Mouse (Mus musculus): ENCODE measurements around the gene 4933415A04Rik. TPM values are rescaled to one million over a fixed set of nuclear protein-coding genes. Genes with fewer than 3 reads are reported as not detected.
A peak's percentile ranks its signal among the peaks of the same experiment; 100 is the strongest.

Gene 4933415A04Rik
- polyA plus RNA-seq, 1 experiment from 2014 or later = 4.2 TPM

DNA sequence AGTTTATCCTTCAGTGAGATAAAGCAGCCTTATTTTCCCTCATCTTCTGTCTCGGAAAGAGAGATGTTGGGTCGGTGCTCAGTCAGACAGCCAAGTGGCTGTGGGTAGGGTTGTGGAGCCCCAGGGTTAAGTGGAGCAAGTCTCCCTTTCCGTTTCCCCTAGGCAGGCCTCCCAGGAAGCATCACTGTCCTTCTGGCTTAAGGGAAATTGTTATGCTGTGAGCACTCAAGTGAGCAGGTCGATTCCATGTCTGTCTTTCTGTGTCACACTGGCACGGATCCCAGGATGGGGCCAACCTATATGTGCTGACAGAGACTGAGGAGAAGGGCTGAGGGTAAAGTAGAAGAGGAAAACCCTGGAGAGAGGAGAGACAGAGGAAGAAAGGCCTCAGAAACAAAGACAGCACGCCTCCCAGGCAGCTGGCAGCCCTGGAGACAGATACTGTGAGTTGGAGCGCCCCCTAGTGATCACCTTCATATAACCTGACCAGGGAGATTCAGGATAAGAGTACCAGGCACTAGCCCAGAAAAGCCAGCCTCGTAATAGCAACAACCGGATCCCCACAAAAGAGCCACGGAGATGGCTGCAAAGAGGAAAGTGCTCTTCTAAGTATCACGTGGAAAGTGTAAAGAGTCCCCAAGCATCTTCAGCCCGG, 26.1 kb downstream of the 4933415A04Rik start:
- peaks cover 16% of the 10 kb centered on the region for H3K4me1 ChIP-seq
- H3K27ac ChIP-seq = peak overlapping the region; percentile 56
- H3K4me2 ChIP-seq = no peak overlapping the region
- no peak overlapping the region for H3K4me3 ChIP-seq
- H3K36me3 ChIP-seq = no peaks in the 10 kb centered on the region
- H3K27me3 ChIP-seq = no peaks in the 10 kb centered on the region
- WGBS = 25% methylated on average over 12 of the region's 12 CpGs
- peak; percentile 34; the same call in 1 of the 2 replicates for ATAC-seq (ENCODE audit: insufficient number of reproducible peaks, insufficient read depth, low FRiP score, low TSS enrichment, low read depth)
- H3K9ac ChIP-seq = no peak overlapping the region
- H3K9me3 ChIP-seq = no peaks in the 10 kb centered on the region

DNA sequence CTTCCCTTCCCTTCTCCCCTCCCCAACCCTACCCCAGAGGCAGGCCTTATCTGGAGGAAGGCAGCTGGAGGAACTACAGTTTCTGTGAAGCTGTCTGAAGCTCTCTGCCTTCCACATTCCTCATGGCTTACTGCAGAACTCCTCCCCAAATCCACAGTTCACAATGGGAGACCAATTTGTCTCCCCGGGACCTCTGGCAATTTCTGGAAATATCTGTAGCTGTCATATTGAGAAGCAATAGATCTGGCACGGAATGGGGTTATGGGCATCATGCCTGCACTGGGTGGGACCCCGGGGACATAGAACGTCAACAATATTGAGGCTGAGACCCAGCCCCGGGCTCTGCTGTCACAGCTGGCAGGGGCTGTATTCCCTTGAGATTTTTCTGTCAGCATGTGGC, 31.1 kb downstream of the 4933415A04Rik start:
- no peak overlapping the region for H3K4me3 ChIP-seq
- no peaks in the 10 kb centered on the region for H3K9me3 ChIP-seq
- H3K9ac ChIP-seq = no peak overlapping the region
- no peaks in the 10 kb centered on the region for H3K27me3 ChIP-seq
- H3K27ac ChIP-seq = peak overlapping the region; percentile 5; the same call in 1 of the 2 replicates
- 44% methylated on average over 5 of the region's 5 CpGs for WGBS
- no peak overlapping the region for H3K4me2 ChIP-seq
- ATAC-seq (ENCODE audit: insufficient number of reproducible peaks, insufficient read depth, low FRiP score, low TSS enrichment, low read depth) = no peak
- H3K4me1 ChIP-seq = peaks cover 18% of the 10 kb centered on the region
- H3K36me3 ChIP-seq = no peaks in the 10 kb centered on the region

DNA sequence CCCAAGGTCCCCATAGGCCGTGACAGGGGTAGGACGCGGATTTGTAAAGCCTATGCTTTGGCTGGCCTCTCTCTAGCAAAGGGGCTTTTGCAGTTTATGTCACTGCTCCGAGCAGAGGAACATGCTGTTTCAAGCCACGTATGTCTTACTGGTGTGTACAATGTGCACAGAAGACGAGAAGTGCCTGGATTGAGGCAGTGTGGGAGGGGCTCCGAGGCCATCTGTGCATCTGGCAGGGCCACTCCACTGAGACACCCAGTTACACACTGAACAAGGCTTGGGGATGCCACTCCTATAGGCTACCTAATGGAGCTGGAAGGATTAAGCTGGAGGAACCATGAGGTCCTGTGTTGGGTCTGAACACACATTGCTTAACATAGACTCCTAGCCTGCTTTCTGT, 31.6 kb downstream of the 4933415A04Rik start:
- Histone ChIP-seq H3K4me2 (no peak overlapping the region), H3K4me1 (0 out of 2 replicates have a peak, but pooled peaks cover 13% of the 10 kb centered on the region), H3K9ac (no peak overlapping the region), H3K4me3 (no peak overlapping the region), H3K27me3 (no peaks in the 10 kb centered on the region), H3K9me3 (no peaks in the 10 kb centered on the region), H3K27ac (no peak overlapping the region), H3K36me3 (no peaks in the 10 kb centered on the region)
- 0 out of 2 replicates have a peak, but pooled peaks have one; percentile 18 for ATAC-seq (ENCODE audit: insufficient number of reproducible peaks, insufficient read depth, low FRiP score, low TSS enrichment, low read depth)
- 63% methylated on average over 7 of the region's 7 CpGs for WGBS

DNA sequence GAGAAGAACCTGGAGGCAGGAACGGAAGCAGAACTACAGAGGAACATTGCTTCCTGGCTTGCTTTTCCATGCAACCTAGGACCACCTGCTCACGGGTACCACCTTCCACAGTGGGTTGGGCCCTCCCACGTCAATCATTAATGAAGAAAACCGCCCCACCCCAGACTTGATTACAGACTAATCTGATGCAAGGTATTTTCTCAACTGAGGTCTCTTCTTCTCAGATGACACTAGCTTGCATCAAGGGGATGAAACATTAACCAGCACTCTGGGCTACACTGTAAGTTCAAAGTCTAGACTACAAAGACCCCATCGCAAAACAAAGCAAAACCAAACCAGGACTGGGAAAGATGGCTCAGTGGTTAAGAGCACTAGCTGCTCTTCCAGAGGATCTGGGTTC, 34.9 kb downstream of the 4933415A04Rik start:
- Histone ChIP-seq H3K4me2 (no peak overlapping the region), H3K36me3 (no peaks in the 10 kb centered on the region), H3K4me1 (peaks cover 23% of the 10 kb centered on the region), H3K27me3 (no peaks in the 10 kb centered on the region), H3K4me3 (no peak overlapping the region), H3K9me3 (no peaks in the 10 kb centered on the region), H3K9ac (no peak overlapping the region), H3K27ac (no peak overlapping the region)
- ATAC-seq (ENCODE audit: insufficient number of reproducible peaks, insufficient read depth, low FRiP score, low TSS enrichment, low read depth) = no peak
- WGBS = 74% methylated on average over 5 of the region's 5 CpGs

DNA sequence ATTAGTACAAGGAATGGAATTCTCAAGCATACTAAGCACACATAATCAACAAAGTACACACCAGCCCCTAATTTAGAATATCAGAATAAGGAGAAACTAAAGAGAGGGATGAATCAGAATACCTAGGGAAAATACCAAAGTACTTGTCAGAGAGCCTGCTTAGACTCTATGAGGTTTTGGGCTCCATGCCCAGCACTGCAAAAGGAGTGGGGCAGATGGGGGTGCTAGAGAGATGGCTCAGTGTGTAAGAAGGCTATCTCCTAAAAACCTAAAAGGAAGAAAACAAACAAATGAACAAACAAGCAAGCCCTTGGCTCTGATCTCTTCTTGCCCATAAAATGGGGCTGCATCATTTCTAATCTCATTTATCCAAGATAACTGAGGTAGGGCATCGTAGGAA, 37.5 kb downstream of the 4933415A04Rik start:
- no peaks in the 10 kb centered on the region for H3K9me3 ChIP-seq
- H3K27ac ChIP-seq = no peak overlapping the region
- no peak overlapping the region for H3K4me2 ChIP-seq
- peaks cover 17% of the 10 kb centered on the region for H3K4me1 ChIP-seq
- no peak overlapping the region for H3K9ac ChIP-seq
- no peak overlapping the region for H3K4me3 ChIP-seq
- H3K27me3 ChIP-seq = no peaks in the 10 kb centered on the region
- H3K36me3 ChIP-seq = no peaks in the 10 kb centered on the region
- 93% methylated on average over 1 of the region's 1 CpGs for WGBS
- no peak for ATAC-seq (ENCODE audit: insufficient number of reproducible peaks, insufficient read depth, low FRiP score, low TSS enrichment, low read depth)

DNA sequence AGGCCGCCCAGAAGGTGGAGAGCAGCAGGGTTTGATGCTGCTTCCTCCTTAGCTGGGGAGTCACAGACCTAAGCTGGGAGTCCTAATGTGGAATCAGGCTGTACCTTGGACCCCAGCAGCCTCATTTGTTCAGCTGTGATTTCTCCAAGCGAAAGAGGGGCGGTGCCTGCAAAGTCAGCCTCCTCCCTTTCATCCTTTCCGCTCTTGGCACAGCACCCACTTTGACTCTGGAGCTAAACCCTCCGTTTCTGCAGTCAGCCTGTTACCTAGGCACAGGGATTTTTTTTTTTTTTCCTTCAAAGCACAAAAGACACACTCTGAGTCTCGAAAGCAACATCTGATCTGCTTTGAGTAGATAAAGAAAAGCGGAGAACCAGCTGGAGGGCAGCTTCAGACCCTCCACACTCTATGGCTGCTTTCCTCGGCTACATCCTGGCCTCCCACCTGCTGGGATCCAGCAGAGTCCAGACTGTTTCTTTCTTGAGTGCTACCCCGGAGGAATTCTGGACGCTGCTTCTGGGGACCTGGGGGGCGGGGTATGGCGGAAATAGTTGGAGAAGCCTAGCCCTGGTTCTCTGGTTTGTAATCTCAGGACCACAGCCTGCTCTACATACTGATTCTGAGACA, 39.6 kb downstream of the 4933415A04Rik start:
- WGBS = 10% methylated on average over 12 of the region's 12 CpGs
- no peak for ATAC-seq (ENCODE audit: insufficient number of reproducible peaks, insufficient read depth, low FRiP score, low TSS enrichment, low read depth)
- peak overlapping the region; percentile 56 for H3K4me2 ChIP-seq
- H3K4me1 ChIP-seq = peaks cover 17% of the 10 kb centered on the region
- H3K27me3 ChIP-seq = no peaks in the 10 kb centered on the region
- H3K36me3 ChIP-seq = no peaks in the 10 kb centered on the region
- H3K27ac ChIP-seq = no peak overlapping the region; the same call in 1 of the 2 replicates
- no peaks in the 10 kb centered on the region for H3K9me3 ChIP-seq
- H3K9ac ChIP-seq = peak overlapping the region; percentile 32; the same call in 1 of the 2 replicates
- peak overlapping the region; percentile 25 for H3K4me3 ChIP-seq

DNA sequence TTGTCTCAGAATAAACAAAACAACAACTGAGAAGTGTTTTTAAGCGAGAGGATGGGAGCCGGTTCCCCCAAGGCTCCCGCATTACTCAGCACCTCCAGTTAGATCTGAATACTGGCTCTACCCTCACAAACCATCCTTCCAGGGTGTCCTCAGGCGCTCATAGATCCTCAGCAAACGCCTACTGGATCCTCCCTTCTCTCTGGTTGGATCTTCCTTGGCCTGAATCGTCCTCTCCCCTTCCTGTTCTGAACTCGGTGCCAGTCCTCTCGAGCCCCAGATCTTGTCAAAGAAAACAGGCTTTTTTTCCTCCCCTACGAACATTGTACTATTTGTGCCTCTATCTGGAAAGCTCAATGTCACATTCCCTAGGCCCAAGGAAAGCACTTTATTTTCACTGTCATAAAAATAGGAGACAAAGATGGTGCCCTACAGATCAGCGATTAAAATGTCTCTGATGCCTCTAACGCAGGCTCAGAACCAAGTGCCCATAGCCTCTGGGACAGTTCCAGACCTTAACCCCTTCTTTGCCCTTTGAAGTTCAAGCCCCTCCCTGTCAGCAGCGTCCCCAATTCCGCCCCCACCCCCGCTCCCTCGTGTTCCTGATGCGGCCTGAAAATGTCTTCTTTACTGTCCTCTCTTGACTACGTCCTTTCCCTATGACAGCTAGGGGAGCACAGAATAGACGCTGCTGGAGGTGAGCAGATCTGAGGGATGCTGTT, 40.2 kb downstream of the 4933415A04Rik start:
- Histone ChIP-seq H3K27me3 (no peaks in the 10 kb centered on the region), H3K9me3 (no peaks in the 10 kb centered on the region), H3K4me3 (peak overlapping the region; percentile 25; the same call in 1 of the 2 replicates), H3K36me3 (no peaks in the 10 kb centered on the region), H3K27ac (no peak overlapping the region; the same call in 1 of the 2 replicates), H3K4me1 (peaks cover 17% of the 10 kb centered on the region), H3K4me2 (peak overlapping the region; percentile 56), H3K9ac (0 out of 2 replicates have a peak overlapping the region, but pooled peaks have one; percentile 32)
- no peak for ATAC-seq (ENCODE audit: insufficient number of reproducible peaks, insufficient read depth, low FRiP score, low TSS enrichment, low read depth)
- WGBS = 32% methylated on average over 18 of the region's 18 CpGs

DNA sequence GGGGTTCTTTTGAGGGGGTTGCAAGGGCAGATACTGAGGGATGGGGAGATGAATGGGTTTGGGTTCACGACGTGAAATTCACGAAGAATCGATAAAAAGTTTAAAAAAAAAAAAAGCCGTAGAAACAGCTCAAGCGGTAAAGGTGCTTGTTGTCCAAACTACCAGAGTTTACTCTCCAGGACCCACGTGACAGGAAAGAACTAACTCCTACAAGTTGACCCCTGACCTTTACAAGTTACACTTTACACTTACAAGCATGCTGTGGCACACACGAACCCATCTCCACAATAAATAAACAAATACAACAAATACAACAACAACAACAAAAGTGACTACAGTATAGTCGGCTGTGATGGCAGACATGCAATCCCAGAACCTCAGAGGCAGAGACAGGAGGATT, 44.8 kb downstream of the 4933415A04Rik start:
- WGBS = 83% methylated on average over 9 of the region's 9 CpGs
- Histone ChIP-seq H3K9ac (no peak overlapping the region), H3K4me1 (peaks cover 19% of the 10 kb centered on the region), H3K27ac (no peak overlapping the region), H3K4me3 (no peak overlapping the region), H3K4me2 (no peak overlapping the region), H3K27me3 (no peaks in the 10 kb centered on the region), H3K9me3 (no peaks in the 10 kb centered on the region; the same call in 1 of the 2 replicates), H3K36me3 (no peaks in the 10 kb centered on the region)
- ATAC-seq (ENCODE audit: insufficient number of reproducible peaks, insufficient read depth, low FRiP score, low TSS enrichment, low read depth) = no peak

DNA sequence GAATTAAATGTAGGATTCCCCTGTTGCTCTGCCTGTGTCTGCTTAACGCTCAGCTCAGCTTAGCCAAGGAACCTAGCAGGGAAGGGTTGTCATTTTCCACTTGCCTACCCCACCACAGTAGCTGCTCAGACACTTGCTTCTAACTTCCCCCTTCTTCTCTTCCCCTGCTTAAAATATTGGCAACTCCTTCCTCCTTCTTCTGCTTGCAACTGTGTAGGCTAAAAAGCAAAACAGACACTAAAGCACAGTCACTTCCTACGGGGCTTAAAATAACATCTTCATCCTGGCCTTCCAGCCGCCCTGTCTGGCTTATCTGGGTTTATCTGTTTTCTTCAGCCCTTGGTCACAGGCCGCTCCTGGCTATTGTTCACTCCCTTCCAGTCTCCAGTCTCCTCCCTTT, 45.7 kb downstream of the 4933415A04Rik start:
- H3K36me3 ChIP-seq = no peaks in the 10 kb centered on the region
- no peak overlapping the region for H3K4me3 ChIP-seq
- peaks cover 10% of the 10 kb centered on the region for H3K4me1 ChIP-seq
- H3K9me3 ChIP-seq = no peaks in the 10 kb centered on the region; the same call in 1 of the 2 replicates
- no peak overlapping the region for H3K9ac ChIP-seq
- H3K27ac ChIP-seq = no peak overlapping the region
- no peak for ATAC-seq (ENCODE audit: insufficient number of reproducible peaks, insufficient read depth, low FRiP score, low TSS enrichment, low read depth)
- H3K4me2 ChIP-seq = no peak overlapping the region
- H3K27me3 ChIP-seq = no peaks in the 10 kb centered on the region
- WGBS = 52% methylated on average over 4 of the region's 4 CpGs

DNA sequence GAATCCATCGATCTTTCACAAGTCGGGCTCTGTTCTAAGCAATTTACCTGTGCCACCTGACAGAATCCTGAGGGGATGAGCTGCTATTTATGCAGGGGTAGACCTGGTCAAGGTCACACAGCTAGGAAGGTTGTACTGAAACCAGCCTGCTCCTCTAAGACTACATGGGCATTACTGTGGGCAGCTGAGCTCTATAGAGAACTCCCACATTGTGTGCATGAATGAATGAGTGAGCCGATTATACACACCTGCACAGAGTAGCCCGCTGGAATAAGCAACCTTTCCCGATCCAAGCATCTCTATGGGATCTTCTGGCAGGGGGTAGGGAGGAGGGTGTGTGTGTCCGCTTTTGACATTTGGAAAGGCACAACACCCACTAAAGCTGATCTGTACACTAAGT, 46.3 kb downstream of the 4933415A04Rik start:
- no peak overlapping the region for H3K27ac ChIP-seq
- H3K27me3 ChIP-seq = no peaks in the 10 kb centered on the region
- no peak overlapping the region for H3K4me2 ChIP-seq
- H3K4me1 ChIP-seq = peaks cover 10% of the 10 kb centered on the region
- ATAC-seq (ENCODE audit: insufficient number of reproducible peaks, insufficient read depth, low FRiP score, low TSS enrichment, low read depth) = no peak
- 83% methylated on average over 6 of the region's 6 CpGs for WGBS
- H3K36me3 ChIP-seq = no peaks in the 10 kb centered on the region
- H3K4me3 ChIP-seq = no peak overlapping the region
- no peaks in the 10 kb centered on the region; the same call in 1 of the 2 replicates for H3K9me3 ChIP-seq
- H3K9ac ChIP-seq = no peak overlapping the region

DNA sequence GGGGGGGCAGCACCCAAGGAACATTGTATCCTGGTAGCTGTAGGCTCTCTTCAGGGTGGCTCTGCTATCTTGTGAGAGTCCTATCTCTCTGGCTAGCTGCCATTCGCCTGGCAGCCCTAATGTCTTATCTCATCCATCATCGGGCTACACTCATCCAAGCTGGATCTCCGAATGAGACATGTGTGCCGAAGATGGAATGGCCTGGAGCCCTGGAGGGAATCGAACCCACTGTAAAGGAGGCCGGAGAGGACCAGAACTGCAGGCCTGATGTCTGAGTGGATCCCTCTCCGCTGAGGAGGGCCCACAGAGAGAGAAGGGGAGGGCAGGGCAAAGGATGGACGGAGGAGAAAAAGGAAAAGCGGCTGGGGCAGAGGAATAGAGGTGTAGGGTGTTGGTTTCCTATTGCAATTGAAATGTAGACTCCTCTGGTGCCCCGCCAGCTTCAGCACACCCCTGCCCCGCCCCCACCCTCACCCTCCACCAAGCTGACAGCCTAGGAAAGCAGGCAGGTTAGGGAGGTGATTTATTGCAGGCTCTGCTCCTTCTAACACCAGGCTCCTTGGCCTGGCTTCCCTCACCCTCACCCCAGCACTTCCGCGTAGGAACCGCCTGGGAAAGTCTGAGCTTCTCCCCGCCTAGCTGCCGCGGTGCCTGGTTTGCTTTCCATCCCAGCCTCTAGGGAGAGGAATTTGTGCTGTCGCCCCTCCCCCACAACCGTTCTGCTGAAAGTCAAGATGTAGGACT, 47.0 kb downstream of the 4933415A04Rik start:
- Histone ChIP-seq H3K9me3 (no peaks in the 10 kb centered on the region; the same call in 1 of the 2 replicates), H3K4me1 (peaks cover 10% of the 10 kb centered on the region), H3K27me3 (no peaks in the 10 kb centered on the region), H3K9ac (0 out of 2 replicates have a peak overlapping the region, but pooled peaks have one; percentile 32), H3K4me2 (peak overlapping the region; percentile 44), H3K36me3 (no peaks in the 10 kb centered on the region), H3K4me3 (no peak overlapping the region), H3K27ac (peak overlapping the region; percentile 44)
- WGBS = 21% methylated on average over 19 of the region's 19 CpGs
- no peak; the same call in 1 of the 2 replicates for ATAC-seq (ENCODE audit: insufficient number of reproducible peaks, insufficient read depth, low FRiP score, low TSS enrichment, low read depth)

Measured in embryonic facial prominence, embryonic 13.5 days (tissue).